Mouse (Mus musculus) bone marrow macrophage, adult 2 months (primary cell): ENCODE measurements at regions not wholly inside any gene's neighbourhood (a gene's known extent, or its start where the extent isn't known, plus 50 kb on each side); places are given as distances from the start of the nearest gene placed in this dataset.

Experiments
- H3K27ac ChIP-seq: 2 replicates; pipeline ENCODE4 v1.5.1; 2012; ENCODE audit warnings: low read depth, low read length; ENCODE audit not compliant: insufficient read depth
- H3K4me1 ChIP-seq: 2 replicates; pipeline ENCODE4 v1.6.1; 2012; ENCODE audit warnings: low read length; ENCODE audit not compliant: control insufficient read depth, insufficient read depth
- H3K4me3 ChIP-seq: 2 replicates; pipeline ENCODE4 v1.5.1; 2012; ENCODE audit warnings: mild to moderate bottlenecking, low read length, moderate library complexity; ENCODE audit not compliant: insufficient read depth
- CTCF ChIP-seq: IDR thresholded peaks from 2 replicates; pipeline ENCODE4 v1.5.1; 2012; ENCODE audit warnings: low read depth, mild to moderate bottlenecking, low read length, moderate library complexity
- POLR2A ChIP-seq: IDR thresholded peaks from 2 replicates; pipeline ENCODE4 v1.6.1; 2012; ENCODE audit warnings: mild to moderate bottlenecking, low read depth, low read length, borderline replicate concordance

- H3K27ac ChIP-seq: no peak overlapping the region
- H3K4me1 ChIP-seq: no peaks in the 10 kb centered on the region
- TF ChIP-seq POLR2A: no peak
- TF ChIP-seq CTCF: no peak
- H3K4me3 ChIP-seq: no peak overlapping the region
Measured at GRCm38 (mm10) chr6:133170548-133170947, 65.8 kb downstream of the Smim10l1 start.

- no peak overlapping the region for H3K4me3 ChIP-seq
Measured at GRCm38 (mm10) chr6:133171286-133171685, 66.6 kb downstream of the Smim10l1 start.

GRCm38 (mm10) chr6:133206173-133206572, 85.8 kb upstream of the 5530400C23Rik start:
- TF ChIP-seq CTCF (peak; percentile 62), POLR2A (no peak)
- H3K4me1 ChIP-seq: no peaks in the 10 kb centered on the region
- no peak overlapping the region for H3K4me3 ChIP-seq
- H3K27ac ChIP-seq: no peak overlapping the region

More at GRCm38 (mm10) chr6:133171286-133171685, 66.6 kb downstream of the Smim10l1 start:
- H3K4me1 ChIP-seq: no peaks in the 10 kb centered on the region
- no peak for TF ChIP-seq CTCF
- no peak for TF ChIP-seq POLR2A
- no peak overlapping the region for H3K27ac ChIP-seq
